Mouse (Mus musculus) 416B (cell line): ENCODE data around the gene Psg22.
A peak's percentile ranks its signal among the peaks of the same experiment; 100 is the strongest.
"Not testable (repeated sequence)": the region's sequence is repeated elsewhere in the genome, so short reads cannot be mapped to it uniquely, and the experiment has no call there.

Experiments used
- DNase-seq: peaks from one replicate; pipeline ENCODE4 v3.0.0; 2011; ENCODE audit warnings: low read depth

Psg22 gene

GRCm38 (mm10) chr7:18717790-18718189, at the start of gene Psg22:
Gene Psg22 (plus strand): TSS chr7:18718090.
- no peak for DNase-seq

- DNase-seq, result peak; percentile 40
Measured at GRCm38 (mm10) chr7:18679772-18680171, 38.1 kb upstream of the Psg22 start.

- no peak for DNase-seq
Measured at GRCm38 (mm10) chr7:18685586-18685985, 32.3 kb upstream of the Psg22 start.

GRCm38 (mm10) chr7:18686085-18686484, 31.8 kb upstream of the Psg22 start, which contains the start of gene Psg20:
Gene Psg20 (minus strand): TSS chr7:18686185.
- no peak for DNase-seq

- peak; percentile 21 for DNase-seq
Measured at GRCm38 (mm10) chr7:18710331-18710730, 7.6 kb upstream of the Psg22 start.

- DNase-seq, result no peak
Measured at GRCm38 (mm10) chr7:18710846-18711245, 7.0 kb upstream of the Psg22 start.

GRCm38 (mm10) chr7:18715546-18715945, 2.3 kb upstream of the Psg22 start:
- no peak for DNase-seq

- DNase-seq, result no peak
Measured at GRCm38 (mm10) chr7:18724001-18724400, 6.1 kb downstream of the Psg22 start.

- DNase-seq, result not testable (repeated sequence)
Measured at GRCm38 (mm10) chr7:18725931-18726330, 8.0 kb downstream of the Psg22 start.

GRCm38 (mm10) chr7:18728391-18728790, 10.5 kb downstream of the Psg22 start:
- no peak for DNase-seq

- no peak for DNase-seq
Measured at GRCm38 (mm10) chr7:18733111-18733510, 15.2 kb downstream of the Psg22 start.

- DNase-seq, result no peak
Measured at GRCm38 (mm10) chr7:18734451-18734850, 16.6 kb downstream of the Psg22 start.

GRCm38 (mm10) chr7:18746189-18746860, 28.4 kb downstream of the Psg22 start:
- no peak for DNase-seq

GRCm38 (mm10) chr7:18747420-18747819, 29.5 kb downstream of the Psg22 start:
- not testable (repeated sequence) for DNase-seq

- no peak for DNase-seq
Measured at GRCm38 (mm10) chr7:18748994-18749895, 31.4 kb downstream of the Psg22 start.

- DNase-seq, result peak; percentile 76
Measured at GRCm38 (mm10) chr7:18749896-18750477, 32.1 kb downstream of the Psg22 start.

GRCm38 (mm10) chr7:18760152-18760551, 42.3 kb downstream of the Psg22 start:
- peak; percentile 76 for DNase-seq

- not testable (repeated sequence) for DNase-seq
Measured at GRCm38 (mm10) chr7:18762885-18763284, 45.0 kb downstream of the Psg22 start.
